Mouse (Mus musculus) right cerebral cortex, postnatal 10 days (tissue): ENCODE results near the gene Supt6.
"Not testable (repeated sequence)": the region's sequence is repeated elsewhere in the genome, so short reads cannot be mapped to it uniquely, and the experiment has no call there.

Experiments used
- DNase-seq, 2 experiments: peaks; one replicate each; pipeline ENCODE4 v3.0.0; 2021; ENCODE audit warnings: low spot score in 2 of 2

The Supt6 gene

DNA sequence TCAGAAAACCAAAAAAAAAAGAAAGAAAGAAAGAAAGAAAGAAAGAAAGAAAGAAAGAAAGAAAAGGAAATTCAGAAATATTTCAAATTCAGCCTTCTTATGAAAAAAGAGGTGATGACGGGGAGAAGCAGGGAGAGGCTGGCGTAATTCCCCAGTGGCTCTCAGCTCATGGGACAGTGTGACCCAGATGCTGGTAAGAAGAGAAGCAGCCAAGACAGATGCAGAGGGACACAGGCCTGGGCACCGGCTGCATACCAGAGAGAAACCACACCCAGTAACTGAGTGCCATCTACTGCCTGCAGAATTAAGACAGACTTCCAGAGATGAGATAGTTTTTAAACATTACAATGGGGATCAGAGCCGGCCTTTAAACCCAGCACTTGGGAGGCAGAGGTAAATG lies 22.2 kb downstream of the Supt6 start:
- no peak for DNase-seq

DNA sequence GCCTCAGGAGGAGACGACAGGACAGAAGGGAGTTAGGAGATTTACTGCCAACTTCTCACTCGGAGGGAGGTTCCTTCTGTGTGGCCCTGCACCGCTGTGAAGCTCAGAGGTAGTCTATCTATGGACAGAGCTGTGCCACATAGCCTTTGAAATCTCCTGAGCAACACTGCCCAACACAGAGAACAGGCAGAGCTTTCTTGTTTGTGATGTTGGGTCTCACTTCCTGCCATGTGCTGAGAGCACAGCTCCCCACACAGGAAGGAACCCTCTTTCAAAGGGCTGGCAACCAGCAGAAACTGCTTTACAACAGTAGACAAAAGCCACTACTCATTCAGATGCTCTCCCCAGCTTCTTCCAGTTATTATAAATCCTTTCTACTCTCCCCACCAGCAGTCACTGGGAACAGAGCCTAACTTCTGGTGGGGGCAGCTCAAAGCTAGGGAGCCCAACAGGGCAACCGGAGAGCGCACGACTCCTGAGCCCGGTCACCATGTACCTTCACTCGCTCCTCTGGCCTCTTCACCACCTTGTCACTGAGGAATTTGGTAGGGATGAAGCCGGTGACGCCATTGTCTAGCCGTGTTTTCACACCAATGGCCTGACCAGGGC lies 30.0 kb downstream of the Supt6 start:
- peak; percentile 51 to 76 for DNase-seq

DNA sequence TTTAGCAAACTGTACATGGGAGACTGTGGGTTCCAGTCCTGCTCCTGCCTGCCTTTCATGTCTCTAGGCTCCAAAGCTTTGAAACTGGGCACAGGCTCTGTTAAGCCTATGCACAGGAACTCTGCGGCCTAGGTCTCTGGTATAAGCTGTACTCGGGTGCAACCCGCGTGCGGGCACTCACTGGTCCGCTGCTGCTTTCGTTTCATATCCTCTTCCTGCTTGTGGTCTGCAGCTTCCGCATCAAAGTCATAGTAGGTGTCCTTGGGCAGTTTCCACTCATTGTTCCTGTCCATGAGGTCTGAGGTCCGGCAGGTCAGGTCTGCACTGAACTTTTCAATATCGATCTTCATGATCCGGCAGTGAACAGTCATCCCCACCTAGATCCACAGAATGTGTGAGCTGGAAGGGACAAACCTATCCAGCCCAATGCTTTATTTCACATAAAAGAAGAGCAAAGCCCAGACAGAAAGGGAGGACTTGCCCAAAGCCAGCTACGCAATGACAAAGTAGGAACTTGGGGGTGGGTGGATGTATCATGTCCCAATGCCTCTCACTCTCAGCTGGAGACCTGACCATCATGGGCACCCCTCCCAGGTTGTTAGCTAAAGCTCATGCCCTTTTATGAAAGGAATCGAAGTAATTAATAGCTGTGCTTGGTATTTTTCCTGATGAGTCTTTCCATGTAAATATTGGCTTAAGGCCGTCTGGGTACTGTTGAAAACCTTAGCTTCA lies 32.5 kb downstream of the Supt6 start:
- no peak for DNase-seq

DNA sequence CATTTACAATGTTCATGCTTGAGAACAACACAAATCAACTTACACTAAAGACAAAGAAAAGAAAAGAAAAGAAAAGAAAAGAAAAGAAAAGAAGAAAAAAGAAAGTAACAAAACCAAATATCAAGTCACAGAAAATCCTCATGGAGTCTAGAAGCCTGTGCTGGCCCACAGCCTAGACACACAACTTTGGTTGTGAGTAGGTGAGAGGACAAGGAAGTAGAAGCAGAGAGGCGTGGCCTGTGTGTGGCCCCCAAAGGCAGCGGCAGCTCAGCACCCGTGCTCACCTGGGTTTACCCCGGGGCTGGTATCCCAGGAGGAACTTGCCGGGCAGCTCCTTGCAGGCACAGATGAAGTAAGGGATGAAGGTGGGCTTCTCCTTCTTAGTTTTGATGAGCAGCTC lies 34.3 kb downstream of the Supt6 start:
- DNase-seq: no peak

DNA sequence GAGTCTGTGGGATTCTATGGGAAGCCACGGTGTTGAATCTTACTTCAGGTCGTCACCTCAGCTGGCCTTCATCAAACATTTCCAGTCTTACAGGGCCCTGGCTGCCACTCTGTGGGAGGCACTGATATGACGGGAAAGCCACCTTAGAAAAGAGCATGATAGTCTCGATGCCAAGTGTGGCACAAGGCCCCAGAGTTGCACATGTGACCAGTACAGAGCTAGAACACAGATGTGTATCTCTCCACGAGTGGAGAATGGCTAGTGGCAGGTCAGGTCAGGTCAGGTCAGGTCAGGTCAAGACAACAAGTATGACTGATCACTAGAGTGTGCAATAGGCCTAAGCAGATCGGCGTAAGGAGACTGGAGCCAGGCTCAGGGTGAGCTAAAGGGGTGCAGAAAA lies 35.2 kb downstream of the Supt6 start:
- no peak for DNase-seq

DNA sequence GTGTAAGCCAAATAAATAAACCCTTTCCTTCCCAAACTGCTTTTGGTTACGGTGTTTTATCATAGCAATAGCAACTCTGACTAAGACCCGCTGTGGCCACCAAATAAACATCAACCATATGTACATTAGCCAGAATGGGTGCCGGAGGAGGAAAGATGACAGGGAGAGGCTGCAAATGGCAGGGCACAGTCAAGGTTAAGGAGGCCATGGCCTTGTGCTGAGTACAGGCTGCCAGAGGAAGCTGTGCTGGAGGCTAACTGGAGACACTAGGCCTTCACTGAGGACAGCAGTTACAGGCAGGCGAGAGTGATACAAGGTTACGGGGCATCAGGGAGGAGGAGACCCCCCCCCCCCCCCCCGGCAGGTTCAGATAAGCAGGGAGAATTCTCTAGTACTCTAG lies 35.9 kb downstream of the Supt6 start:
- no peak for DNase-seq

DNA sequence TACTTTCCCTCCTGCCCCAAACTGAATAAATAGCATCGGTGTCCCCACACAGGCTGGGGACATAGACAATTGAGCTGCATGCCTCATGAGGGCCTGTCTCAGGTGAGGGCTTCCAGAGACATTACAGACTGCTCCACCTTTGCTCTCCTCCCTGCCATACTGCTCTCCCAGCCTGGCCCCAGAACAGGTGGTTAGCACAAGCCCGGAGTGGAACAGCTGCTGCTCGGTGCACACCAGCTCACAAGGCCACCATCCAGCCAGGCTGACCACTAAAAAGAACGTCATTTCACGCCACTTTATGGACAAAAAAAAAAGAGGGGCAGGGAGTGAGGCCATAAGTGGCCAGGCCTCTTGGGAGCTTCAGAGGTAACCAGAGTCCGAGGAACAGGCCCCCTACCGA lies 38.6 kb downstream of the Supt6 start:
- DNase-seq: no peak

DNA sequence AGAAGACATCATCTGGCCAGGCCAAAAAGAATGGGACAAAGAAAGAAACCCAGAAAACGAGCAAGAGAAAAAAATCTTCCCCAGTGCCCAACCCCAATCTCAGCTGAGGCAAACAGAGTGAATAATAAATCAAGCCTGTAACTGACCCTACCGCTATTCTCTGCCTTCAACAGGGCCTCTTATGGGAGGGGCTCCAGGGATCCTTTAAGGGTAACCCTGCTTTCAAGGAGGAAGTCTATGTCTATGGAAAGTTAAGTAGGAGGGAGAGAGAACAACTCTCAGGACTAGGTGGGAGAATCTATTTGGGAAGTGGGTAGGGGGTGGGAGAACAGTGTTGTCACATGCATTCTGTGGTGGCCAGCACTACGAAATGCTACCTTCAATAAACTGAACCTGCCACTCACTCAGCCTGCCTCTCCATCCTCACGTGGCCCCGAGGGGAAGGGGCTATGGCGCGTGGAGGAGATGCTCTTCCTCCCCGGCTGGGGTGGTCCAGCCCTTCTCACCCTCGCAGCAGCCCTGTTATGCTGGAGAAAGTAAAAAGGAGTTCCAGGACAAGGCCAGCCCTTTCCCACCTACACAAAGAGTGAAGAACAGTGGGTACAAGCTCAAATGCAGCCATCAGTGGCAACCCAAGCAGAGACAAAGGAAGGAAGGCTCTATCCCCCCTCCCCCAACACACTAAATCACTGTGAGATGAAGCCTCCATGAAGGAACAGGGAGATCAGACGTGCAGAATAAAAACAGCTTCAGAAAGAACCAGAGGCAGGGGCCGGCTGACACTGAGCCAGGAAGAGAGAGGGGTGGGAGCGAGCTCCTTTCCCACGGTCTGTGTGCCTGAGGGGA lies 40.2 kb downstream of the Supt6 start:
- DNase-seq: no peak

DNA sequence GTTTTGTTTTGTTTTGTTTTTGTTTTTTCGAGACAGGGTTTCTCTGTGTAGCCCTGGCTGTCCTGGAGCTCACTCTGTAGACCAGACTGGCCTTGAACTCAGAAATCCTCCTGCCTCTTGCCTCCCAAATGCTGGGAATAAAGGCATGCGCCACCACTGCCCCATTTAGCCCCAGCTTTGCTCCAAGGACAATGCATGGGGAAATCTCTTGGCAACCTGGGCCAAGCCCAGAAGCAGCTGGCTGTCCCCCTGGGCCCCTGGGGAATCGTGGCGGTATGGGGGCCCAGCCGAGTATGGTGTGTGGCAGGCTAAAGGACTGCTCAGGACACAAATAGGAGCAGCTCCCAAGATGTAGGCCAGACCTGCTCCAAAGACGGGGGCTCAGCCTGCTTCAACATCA lies 41.5 kb downstream of the Supt6 start:
- no peak for DNase-seq

DNA sequence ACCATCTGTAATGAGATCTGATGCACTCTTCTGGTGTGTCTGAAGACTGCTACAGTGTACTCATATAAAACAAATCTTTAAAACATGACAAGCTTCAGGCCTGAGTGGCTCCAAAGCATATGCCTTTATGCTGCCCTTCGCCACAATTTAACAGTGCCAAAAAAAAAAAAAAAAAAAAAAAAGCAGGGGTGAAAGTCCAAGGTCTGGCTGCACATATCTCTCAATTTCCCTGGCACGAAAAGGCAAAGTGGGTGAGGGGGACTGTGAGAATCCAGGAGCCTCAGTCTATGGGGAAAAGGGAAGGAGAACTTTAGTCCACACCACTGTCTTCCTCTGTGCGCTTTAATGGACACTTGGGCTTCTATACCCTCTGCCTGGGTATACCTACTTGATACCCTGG lies 43.4 kb downstream of the Supt6 start:
- DNase-seq: no peak

DNA sequence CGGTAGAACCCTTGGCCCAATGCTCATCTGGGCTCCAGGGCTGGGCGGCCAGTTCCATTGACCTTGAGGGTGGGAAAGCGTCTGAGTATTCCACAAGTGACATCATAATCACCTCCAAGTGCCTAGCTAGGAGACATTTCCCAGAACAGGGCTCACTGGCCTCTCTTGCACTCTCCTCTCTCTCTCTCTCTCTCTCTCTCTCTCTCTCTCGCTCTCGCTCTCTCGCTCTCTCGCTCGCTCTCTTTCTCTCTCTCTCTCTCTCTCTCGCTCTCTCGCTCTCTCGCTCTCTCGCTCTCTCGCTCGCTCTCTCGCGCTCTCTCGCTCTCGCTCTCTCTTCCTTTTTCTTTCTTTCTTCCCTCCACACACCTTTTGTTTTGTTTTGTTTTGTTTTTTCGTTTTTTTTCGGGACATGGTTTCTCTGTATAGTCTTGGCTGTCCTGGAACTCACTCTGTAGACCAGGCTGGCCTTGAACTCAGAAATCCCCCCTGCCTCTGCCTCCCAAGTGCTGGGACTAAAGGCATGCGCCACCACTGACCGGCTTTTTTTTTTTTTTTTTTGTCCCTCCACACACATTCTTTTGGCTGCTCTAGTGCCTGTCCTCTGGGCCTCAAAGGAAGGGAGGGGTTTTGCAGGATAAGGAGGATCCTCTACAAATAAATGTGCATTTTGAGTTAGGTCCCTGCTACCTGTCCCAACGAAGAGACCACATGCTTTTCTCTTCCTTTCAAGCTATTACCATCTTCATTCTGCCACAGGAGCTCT lies 50.5 kb downstream of the Supt6 start:
- DNase-seq: no peak

DNA sequence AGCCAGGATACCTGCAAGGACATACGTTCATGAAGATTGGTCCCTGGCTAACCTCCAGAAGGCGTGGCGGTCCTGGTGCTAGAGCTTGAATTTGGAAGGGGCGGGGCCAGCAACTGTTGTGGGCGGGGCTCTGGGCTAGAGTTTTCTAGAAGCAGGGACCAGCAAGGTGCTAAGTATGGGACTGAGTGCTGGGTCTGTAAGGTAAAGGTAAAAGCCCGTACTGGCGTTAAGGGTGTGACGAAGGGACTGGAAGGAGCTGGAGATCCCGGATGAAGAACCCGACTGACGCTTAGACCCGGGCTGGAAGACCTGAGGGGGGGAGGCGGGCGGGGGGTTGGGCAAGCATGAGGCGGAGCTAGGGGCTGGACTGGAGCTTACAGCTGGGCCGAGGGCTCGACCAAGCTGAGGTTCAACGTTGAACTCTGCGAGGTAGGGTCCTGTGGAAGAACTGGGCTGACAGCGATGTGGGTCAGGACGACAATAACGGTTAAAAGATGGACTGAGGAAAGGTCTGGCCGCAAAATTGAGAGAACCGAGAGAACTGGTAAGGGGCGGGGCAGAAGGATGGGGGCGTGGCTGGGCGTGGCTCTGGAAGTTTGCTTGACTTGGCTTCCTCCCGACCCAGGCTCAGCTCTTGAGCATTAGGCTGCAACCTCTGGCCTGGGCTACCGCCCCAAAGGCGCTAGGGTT lies 51.2 kb downstream of the Supt6 start:
- DNase-seq: peak in 1 of 2 experiments; percentile 61

DNA sequence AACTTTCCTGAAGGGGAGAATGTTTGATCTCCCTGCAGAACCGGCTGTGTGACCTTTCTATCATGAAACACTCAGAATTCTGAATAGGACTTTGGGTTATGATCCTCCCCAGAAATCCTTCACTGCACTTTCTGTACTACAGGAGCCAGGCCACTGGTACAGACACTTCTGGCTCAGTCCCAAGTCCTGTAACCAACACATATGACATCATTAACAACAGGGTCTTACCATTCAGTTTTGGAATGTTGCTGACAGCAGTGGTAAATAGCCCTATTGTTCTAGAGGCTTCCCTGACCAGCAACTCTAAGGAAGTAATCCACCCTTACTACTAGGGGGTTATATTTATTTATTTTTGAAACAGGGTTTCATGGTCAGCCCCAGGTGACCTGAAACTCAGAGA lies 52.7 kb downstream of the Supt6 start, which contains the start of gene Proca1:
Proca1 (plus strand) TSS at position 280 of the 400 bp plus-strand sequence.
- no peak for DNase-seq

DNA sequence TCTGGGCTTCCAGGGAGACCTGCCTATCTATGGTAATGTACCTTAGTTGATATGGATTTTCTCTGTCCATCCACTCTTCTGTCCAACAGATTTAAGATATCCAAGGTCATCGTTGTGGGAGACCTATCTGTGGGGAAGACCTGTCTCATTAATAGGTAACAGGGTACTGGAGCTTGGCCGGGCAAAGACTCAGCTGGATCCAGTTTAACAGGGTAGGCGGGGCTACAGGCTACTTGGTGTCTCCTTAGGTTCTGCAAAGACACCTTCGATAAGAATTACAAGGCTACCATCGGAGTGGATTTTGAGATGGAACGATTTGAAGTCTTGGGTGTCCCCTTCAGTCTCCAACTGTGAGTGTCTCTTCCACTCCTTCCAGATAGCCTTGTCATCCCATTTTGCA lies 55.7 kb downstream of the Supt6 start:
- no peak for DNase-seq

DNA sequence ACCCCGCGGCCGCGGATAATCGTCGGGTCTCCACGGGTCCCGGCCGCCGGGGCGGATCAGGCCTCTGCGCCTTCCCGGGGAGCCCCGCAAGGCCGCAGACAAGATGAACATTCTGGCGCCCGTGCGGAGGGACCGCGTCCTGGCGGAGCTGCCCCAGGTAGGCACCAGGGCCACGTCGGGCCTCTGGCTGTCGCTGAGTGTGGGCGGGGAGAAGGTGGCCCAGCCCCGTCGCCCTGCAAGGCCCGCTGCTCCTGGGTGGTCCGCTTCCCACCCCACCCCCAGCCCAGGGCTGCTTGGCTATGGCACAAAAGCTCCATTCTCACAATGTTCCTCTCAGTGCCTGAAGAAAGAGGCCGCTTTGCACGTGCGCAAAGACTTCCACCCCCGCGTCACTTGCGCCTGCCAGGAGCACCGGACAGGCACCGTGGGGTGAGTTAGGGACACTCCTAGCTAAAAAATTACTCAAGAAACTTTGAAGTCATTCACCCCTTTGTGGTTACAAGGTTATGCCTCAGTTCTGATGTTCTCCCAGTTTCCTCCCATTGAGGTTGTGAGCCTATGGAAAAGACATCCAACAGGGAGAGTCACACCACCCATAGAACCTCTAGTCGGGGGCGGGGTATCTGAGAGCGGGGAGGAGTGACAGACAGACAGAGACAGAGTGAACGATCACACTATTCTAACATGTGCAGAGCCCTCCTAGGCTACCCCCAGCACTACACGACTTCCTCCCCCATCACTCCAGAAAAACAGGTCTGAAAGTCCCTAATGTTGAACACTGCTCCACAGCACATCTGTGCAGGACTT lies 56.4 kb downstream of the Supt6 start:
- DNase-seq: peak; percentile 89 to 93

DNA sequence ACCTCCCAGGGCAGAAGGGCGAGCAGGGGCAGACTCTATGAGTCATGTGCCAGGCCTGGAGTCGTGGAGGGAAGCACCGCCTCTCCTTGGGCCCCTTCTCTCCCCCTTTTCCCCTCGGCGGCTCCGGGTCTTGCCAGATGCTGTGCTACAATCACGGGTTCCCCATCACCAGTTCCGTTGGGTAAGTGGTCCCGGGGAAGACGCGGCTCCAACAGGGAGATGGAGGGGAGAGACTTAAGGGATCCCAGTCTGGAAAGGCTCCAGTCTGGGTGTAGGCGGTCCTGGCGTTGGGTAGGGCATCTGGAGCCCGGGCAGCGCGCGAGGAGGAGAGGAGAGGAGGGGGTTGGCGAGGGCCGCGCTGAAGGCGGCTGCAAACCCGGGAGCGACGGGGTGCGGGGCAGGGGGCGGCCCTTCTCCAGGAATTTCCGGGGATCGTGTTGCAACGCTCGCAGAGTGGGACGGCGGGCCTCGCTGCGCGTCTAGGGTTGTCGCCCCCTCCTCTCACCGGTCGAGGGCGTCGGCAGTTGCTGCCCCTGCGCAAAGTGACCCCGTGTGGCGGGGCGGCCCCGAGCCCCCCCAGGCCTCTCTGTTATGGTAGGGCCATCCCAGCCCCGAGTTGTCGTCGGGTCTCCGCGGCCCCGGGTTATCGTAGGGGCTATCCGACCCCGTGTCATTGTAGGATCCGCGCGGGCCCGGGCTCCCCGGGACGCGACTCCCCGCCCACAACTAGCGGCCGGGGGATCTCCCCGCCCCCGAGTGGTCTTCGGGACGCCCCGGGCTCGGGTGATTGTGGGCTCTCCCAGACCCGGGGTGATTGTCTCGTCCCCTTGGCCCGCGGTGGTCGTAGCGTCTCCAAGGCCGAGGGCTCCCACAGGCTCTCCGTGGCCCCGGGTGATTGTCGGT lies 57.2 kb downstream of the Supt6 start, which contains the start of gene Rab34:
Rab34 (plus strand) TSS at position 100 of the 903 bp plus-strand sequence.
- DNase-seq: peak; percentile 90 to 92

DNA sequence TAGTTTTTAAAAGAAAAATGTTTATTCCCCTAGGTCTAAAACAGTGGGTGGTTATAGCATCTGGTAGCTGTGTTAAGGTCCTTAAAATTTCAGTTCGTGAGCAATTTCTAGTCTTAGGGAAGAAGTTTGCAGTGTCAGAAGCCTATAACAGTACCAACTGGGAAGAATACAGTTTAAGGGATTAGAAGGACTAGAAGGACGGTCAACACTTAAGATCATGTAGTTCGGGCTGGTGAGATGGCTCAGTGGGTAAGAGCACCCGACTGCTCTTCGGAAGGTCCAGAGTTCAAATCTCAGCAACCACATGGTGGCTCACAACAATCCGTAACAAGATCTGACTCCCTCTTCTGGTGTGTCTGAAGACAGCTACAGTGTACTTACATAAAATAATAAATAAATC lies 61.1 kb downstream of the Supt6 start:
- not testable (repeated sequence) for DNase-seq

DNA sequence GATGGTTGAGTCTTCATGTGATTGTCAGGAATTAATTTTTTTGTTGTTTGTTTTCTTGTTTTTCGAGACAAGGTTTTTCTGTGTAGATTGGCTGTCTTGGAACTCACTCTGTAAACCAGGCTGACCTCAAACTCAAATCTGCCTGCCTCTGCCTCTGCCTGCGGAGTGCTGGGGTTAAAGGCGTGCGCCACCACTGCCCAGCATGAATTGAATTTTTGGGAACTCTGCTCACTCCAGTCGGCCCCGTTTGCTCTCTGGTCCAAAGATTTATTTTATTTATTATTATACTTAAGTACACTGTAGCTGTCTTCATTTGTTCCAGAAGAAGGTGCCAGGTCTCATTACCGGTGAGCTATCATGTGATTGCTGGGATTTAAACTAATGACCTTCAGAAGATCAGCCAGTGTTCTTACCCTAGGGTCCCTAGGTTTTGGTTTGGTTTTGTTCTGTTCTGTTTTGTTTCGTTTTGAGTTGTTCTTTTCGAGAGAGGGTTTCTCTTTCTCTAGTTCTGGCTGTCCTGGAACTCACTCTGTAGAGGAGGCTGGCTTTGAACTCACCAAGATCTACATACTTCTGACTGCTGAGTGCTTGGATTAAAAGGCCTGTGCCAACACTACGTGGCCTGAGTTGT lies 61.8 kb downstream of the Supt6 start:
- DNase-seq: no peak
